Mouse (Mus musculus): ENCODE measurements around the gene Acsm5. TPM values are rescaled to one million over a fixed set of nuclear protein-coding genes. Genes with fewer than 3 reads are reported as not detected.
"Not testable (repeated sequence)": the region's sequence is repeated elsewhere in the genome, so short reads cannot be mapped to it uniquely, and the experiment has no call there.

Acsm5 gene
- polyA plus RNA-seq, 1 experiment from 2014 or later, result not detected

DNA sequence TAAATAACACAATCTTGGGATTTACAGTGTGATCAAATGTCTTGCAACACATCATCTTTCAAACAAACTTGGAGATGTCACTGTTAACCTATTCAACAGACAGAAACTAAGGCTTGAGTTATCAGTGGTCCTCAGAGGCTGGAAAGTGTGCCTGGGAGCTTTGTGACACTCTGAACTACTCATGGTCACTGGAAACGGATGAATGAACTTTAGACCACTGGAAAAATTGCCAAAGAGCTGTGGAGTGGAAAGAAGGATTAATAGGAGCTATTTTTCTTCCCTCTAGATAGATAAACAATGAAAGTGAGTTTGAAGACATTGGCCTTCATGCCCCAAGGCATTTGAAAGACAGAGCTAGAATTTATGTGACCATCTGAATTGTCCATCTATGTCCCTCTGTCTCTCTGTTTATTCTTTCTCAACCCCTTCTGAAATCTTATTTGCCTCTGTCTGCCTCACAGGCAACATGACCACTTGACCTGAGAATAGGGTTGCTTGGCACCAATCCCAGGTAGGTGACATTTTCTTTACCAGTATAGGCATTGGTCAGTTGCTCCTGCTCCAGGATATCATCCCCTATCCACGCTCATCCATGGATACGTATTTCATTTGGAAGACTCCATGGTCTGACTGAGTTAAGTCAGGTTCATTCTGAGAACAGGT is 40.7 kb downstream of the Acsm5 start:
- no peak for ATAC-seq (ENCODE audit: low FRiP score, low read depth)
- H3K4me3 ChIP-seq, result no peak overlapping the region
- 73% methylated on average over 3 of the region's 3 CpGs for WGBS
- no peaks in the 10 kb centered on the region for H3K4me1 ChIP-seq
- no peak overlapping the region for H3K9ac ChIP-seq
- H3K36me3 ChIP-seq, result no peaks in the 10 kb centered on the region
- no peaks in the 10 kb centered on the region for H3K27me3 ChIP-seq (replicated peaks)
- no peak overlapping the region for H3K27ac ChIP-seq
- H3K9me3 ChIP-seq, result no peaks in the 10 kb centered on the region
- no peak overlapping the region for H3K4me2 ChIP-seq (replicated peaks)

DNA sequence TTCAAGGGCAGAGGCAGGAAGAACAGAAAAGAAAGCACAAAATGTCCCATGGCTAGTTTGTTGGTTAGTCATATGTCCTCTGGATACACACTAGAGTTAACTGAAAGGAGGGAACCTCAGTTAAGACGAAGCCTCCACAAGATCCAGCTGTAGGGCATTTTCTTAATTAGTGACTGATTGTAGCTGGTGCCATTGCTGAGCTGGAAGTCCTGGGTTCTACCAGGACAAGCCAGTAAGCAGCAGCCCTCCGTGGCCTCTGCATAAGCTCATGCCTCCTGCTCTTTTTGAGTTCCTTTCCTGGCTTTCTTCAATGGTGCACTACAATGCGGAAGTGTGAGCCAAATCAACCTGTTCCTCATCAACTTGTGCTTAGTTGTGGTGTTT is 41.2 kb downstream of the Acsm5 start:
- H3K4me3 ChIP-seq, result no peak overlapping the region
- no peak overlapping the region for H3K27ac ChIP-seq
- H3K27me3 ChIP-seq (replicated peaks), result no peaks in the 10 kb centered on the region
- 86% methylated on average over 3 of the region's 3 CpGs for WGBS
- no peaks in the 10 kb centered on the region for H3K9me3 ChIP-seq
- H3K4me2 ChIP-seq (replicated peaks), result no peak overlapping the region
- no peak overlapping the region for H3K9ac ChIP-seq
- no peak for ATAC-seq (ENCODE audit: low FRiP score, low read depth)
- no peaks in the 10 kb centered on the region for H3K4me1 ChIP-seq
- no peaks in the 10 kb centered on the region for H3K36me3 ChIP-seq

DNA sequence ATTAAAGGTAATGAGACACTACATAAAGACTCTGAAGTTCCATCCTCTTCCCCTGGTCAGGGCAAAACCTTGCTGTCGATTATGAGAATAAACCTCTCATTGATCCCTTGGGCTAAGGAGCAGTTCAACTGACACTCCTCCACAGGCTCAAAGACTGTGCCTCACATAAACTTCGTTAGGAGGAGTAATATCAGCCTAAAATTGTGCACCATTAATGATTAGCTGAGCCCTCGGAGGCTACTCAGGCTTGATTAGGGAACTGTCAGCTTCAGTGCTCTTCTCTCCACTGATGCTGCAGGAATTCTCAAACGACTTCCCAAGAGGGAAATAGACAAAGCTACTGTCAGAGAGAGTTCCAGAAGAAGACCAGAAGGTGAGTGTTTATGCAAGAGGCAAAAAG is 42.2 kb downstream of the Acsm5 start:
- Histone ChIP-seq H3K4me3 (no peak overlapping the region), H3K9ac (no peak overlapping the region), H3K27ac (no peak overlapping the region), H3K4me1 (no peaks in the 10 kb centered on the region), H3K36me3 (no peaks in the 10 kb centered on the region), H3K27me3 (replicated peaks) (no peaks in the 10 kb centered on the region), H3K4me2 (replicated peaks) (no peak overlapping the region), H3K9me3 (no peaks in the 10 kb centered on the region)
- no peak for ATAC-seq (ENCODE audit: low FRiP score, low read depth)
- 58% methylated on average over 4 of the region's 4 CpGs for WGBS

DNA sequence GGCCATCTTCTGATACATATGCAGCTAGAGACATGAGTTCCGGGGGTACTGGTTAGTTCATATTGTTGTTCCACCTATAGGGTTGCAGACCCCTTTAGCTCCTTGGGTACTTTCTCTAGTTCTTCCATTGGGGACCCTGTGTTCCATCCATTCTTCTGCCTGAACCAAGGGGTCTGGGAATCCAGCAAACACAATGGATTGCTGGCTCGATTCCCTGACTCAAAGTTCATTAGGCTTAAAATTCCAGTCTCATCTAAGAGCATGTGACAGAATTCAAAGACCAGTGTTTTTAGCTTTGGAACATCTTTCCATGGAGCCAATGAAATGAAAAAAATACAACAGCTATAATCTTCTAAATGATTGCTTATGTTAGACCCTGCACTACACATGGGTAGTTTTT is 43.2 kb downstream of the Acsm5 start:
- WGBS, result 90% methylated on average over 2 of the region's 2 CpGs
- H3K9ac ChIP-seq; H3K9me3 ChIP-seq; H3K4me2 ChIP-seq (replicated peaks); H3K4me3 ChIP-seq; H3K27me3 ChIP-seq (replicated peaks); H3K4me1 ChIP-seq; H3K27ac ChIP-seq; H3K36me3 ChIP-seq; ATAC-seq (ENCODE audit: low FRiP score, low read depth): not testable (repeated sequence)

DNA sequence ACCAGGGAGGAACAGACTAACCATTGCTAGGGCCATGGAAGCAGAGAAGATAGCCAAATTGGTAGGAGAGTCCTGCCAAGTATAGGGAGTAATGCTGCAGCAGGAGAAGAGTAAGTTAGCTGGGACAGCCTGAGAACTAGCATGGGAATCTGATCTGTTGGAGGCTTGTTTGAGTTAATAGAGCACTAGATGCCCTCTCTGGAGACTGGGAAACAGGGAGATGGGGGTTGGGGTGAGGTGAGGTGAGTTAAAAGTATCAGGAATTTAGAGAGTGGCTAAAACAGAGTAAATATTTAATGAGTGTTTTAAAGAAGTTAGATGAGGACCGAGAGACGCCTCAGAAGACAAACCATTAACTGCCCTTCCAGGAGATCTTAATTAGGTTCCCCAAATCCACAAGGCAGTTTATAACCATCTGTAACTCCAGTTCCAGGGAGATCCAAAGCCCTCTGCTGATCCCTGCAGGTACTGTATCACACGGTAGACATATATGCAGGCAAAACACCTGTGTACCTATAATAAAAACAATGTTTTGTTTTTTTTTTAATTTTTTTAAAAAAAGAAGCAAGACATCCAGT is 75.4 kb downstream of the Acsm5 start:
- no peaks in the 10 kb centered on the region for H3K4me1 ChIP-seq
- H3K27me3 ChIP-seq (replicated peaks), result no peaks in the 10 kb centered on the region
- no peak overlapping the region for H3K4me2 ChIP-seq (replicated peaks)
- no peaks in the 10 kb centered on the region for H3K9me3 ChIP-seq
- no peak overlapping the region for H3K9ac ChIP-seq
- H3K36me3 ChIP-seq, result no peaks in the 10 kb centered on the region
- H3K4me3 ChIP-seq, result no peak overlapping the region
- ATAC-seq (ENCODE audit: low FRiP score, low read depth), result no peak
- WGBS, result 75% methylated on average over 3 of the region's 3 CpGs
- H3K27ac ChIP-seq, result no peak overlapping the region

Other genes with a start within 250 kb of the Acsm5 start
- gene Gp2, start 60.2 kb upstream of the Acsm5 start, polyA plus RNA-seq (2016; fragmentation: Nextera tagmentation; extraction: Ambion mirVana), result not detected in 2 replicates
- not detected in 2 replicates for gene Umod, start 40.2 kb upstream of the Acsm5 start, polyA plus RNA-seq (2016; fragmentation: Nextera tagmentation; extraction: Ambion mirVana)
- 0.41 and 0.54 TPM in 2 replicates for gene Pdilt, start 4.0 kb downstream of the Acsm5 start, polyA plus RNA-seq (2016; fragmentation: Nextera tagmentation; extraction: Ambion mirVana)
- not detected in 2 replicates for gene Acsm2, start 34.9 kb downstream of the Acsm5 start, polyA plus RNA-seq (2016; fragmentation: Nextera tagmentation; extraction: Ambion mirVana)
- not detected in 2 replicates for gene Acsm1, start 87.6 kb downstream of the Acsm5 start, polyA plus RNA-seq (2016; fragmentation: Nextera tagmentation; extraction: Ambion mirVana)
- not detected in 2 replicates for gene Acsm4, start 170.6 kb downstream of the Acsm5 start, polyA plus RNA-seq (2016; fragmentation: Nextera tagmentation; extraction: Ambion mirVana)
- gene Thumpd1, start 201.3 kb downstream of the Acsm5 start, polyA plus RNA-seq (2016; fragmentation: Nextera tagmentation; extraction: Ambion mirVana), result 81.3 and 86.5 TPM in 2 replicates
- gene Acsm3, start 241.5 kb downstream of the Acsm5 start, polyA plus RNA-seq (2016; fragmentation: Nextera tagmentation; extraction: Ambion mirVana), result 0.09 and 0.16 TPM in 2 replicates